Mouse (Mus musculus): Measurements from ENCODE around the gene Adh4.

DNA sequence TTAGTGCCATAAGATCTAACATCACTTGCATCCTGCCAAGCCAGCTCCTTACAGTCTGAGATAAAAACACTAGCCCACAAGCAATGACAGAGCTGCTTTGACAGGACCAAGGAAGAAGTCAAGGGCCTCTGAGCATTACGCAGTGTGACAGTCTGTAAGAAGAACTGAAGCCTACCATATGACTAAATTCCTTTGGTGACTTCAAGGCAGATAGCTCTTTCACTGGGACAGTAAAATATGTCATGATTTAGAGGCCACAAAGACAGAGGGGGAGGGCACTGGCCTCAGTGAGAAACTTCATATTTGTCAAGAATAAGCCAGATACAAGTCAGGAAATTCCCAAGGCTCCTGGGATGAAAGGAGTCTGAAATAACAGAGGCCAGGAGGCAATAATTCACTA lies 7.3 kb upstream of the Adh4 start:
- TF ChIP-seq GATA1 (IDR thresholded peaks at IDR 0.05; ENCODE audit: low read length) (no peak), TAL1 (IDR thresholded peaks at IDR 0.05; ENCODE audit: low read length) (no peak)
